Mouse (Mus musculus): ENCODE data around the gene Cebpb. TPM values are rescaled to one million over a fixed set of nuclear protein-coding genes. Genes with fewer than 3 reads are reported as not detected.

Cebpb gene
- total and polyA plus RNA-seq, 3 experiments: 9.9 to 10.7 TPM; not detected in 1

Other genes starting within 250 kb of the Cebpb start
- 39.5 and 44.0 TPM in 2 replicates for gene Rnf114, start 196.3 kb upstream of the Cebpb start, total RNA-seq (2012; rRNA removed)
- 10 to 100 TPM in 1 of 2 experiments, not detected in 1; 49.2 TPM for gene Rnf114, start 196.3 kb upstream of the Cebpb start, polyA plus RNA-seq (2012; ENCODE audit: insufficient read depth in 1 of 2, insufficient read length in 2 of 2, low read depth in 1 of 2, low replicate concordance in 2 of 2, missing spikeins in 1 of 2)
- gene Spata2, start 196.0 kb upstream of the Cebpb start, total RNA-seq (2012; rRNA removed): 9.4 and 9.8 TPM in 2 replicates
- gene Spata2, start 196.0 kb upstream of the Cebpb start, polyA plus RNA-seq (2012; ENCODE audit: insufficient read depth in 1 of 2, insufficient read length in 2 of 2, low read depth in 1 of 2, low replicate concordance in 2 of 2, missing spikeins in 1 of 2): 10 to 100 TPM in 1 of 2 experiments, not detected in 1; 33.5 TPM
- 0.19 and 0.20 TPM in 2 replicates for gene Snai1, start 150.7 kb upstream of the Cebpb start, total RNA-seq (2012; rRNA removed)
- gene Snai1, start 150.7 kb upstream of the Cebpb start, polyA plus RNA-seq (2012; ENCODE audit: insufficient read depth in 1 of 2, insufficient read length in 2 of 2, low read depth in 1 of 2, low replicate concordance in 2 of 2, missing spikeins in 1 of 2): under 1 TPM in 1 of 2 experiments, not detected in 1; 0.74 TPM
- 156 and 164 TPM in 2 replicates for gene Ube2v1, start 56.8 kb upstream of the Cebpb start, total RNA-seq (2012; rRNA removed)
- 100 to 1,000 TPM in 1 of 2 experiments, not detected in 1; 343 TPM for gene Ube2v1, start 56.8 kb upstream of the Cebpb start, polyA plus RNA-seq (2012; ENCODE audit: insufficient read depth in 1 of 2, insufficient read length in 2 of 2, low read depth in 1 of 2, low replicate concordance in 2 of 2, missing spikeins in 1 of 2)
- 5.2 and 8.1 TPM in 2 replicates for gene Gm20431, start 27.4 kb upstream of the Cebpb start, total RNA-seq (2012; rRNA removed)
- gene Gm20431, start 27.4 kb upstream of the Cebpb start, polyA plus RNA-seq (2012; ENCODE audit: insufficient read depth in 1 of 2, insufficient read length in 2 of 2, low read depth in 1 of 2, low replicate concordance in 2 of 2, missing spikeins in 1 of 2): 1 to 10 TPM in 1 of 2 experiments, not detected in 1; 5.9 TPM
- gene Tmem189, start 907 bp downstream of the Cebpb start, total RNA-seq (2012; rRNA removed): 18.2 and 21.7 TPM in 2 replicates
- 10 to 100 TPM in 1 of 2 experiments, not detected in 1; 46.5 TPM for gene Tmem189, start 907 bp downstream of the Cebpb start, polyA plus RNA-seq (2012; ENCODE audit: insufficient read depth in 1 of 2, insufficient read length in 2 of 2, low read depth in 1 of 2, low replicate concordance in 2 of 2, missing spikeins in 1 of 2)
- 55.3 and 55.9 TPM in 2 replicates for gene Ptpn1, start 243.1 kb downstream of the Cebpb start, total RNA-seq (2012; rRNA removed)
- 10 to 100 TPM in 1 of 2 experiments, not detected in 1; 62.9 TPM for gene Ptpn1, start 243.1 kb downstream of the Cebpb start, polyA plus RNA-seq (2012; ENCODE audit: insufficient read depth in 1 of 2, insufficient read length in 2 of 2, low read depth in 1 of 2, low replicate concordance in 2 of 2, missing spikeins in 1 of 2)

All from MEL (cell line).